Mouse (Mus musculus) gastrocnemius, postnatal 25 days (tissue): Measurements from ENCODE around the gene Tmem273. TPM values are rescaled to one million over a fixed set of nuclear protein-coding genes. Genes with fewer than 3 reads are reported as not detected.

Source experiments
- DNase-seq: peaks from one replicate; pipeline ENCODE4 v3.0.0; 2022
- total RNA-seq, 2 experiments: library from RNA; stranded (reverse); gene quantifications; 1 replicate in 1 of 2; 2 replicates in 1 of 2; pipeline ENCODE4 v1.2.3; 2021

The Tmem273 gene
- total RNA-seq, 2 experiments from 2014 or later, result not detected

DNA sequence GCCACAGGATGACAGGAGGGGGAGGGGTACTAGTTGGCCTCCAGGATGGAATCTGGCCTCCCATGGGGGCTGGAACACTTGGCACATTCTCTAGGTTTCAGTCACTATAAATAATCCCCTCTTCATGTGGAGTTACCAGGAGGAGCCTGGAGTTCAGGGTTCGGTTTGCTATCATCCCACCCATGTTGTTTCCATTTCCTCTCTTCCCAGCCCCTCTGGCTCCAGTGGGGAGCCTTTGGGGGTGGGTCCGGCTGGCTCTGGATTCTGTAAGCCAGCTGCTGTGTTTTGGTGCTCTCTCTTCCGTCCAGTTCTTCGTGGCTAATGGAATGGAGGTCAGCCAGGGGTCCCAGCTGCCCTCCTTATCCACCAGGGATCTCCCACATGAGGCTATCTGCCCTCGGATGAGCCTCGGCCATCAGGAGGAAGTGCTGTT lies 75.4 kb downstream of the Tmem273 start:
- DNase-seq, result peak; percentile 44

DNA sequence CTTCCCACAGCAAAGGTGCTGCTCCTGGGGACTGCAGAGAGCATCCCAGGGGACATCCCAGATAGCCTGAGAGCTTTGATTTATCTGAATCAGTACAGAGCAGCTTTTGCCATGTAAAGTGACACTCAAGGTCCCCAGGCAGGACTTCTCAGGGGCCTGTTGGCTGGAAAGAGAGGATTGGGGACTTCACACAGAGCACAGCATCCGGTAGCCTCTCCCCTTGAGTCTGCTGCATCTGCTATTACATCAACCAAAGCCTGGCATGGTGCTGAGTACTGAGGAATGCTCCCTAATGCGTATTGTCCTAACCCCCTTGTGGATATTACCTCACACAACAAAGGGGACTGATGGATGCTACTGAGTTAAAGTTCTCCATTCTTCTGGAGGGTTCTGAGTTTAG lies 75.9 kb downstream of the Tmem273 start:
- DNase-seq, result no peak

DNA sequence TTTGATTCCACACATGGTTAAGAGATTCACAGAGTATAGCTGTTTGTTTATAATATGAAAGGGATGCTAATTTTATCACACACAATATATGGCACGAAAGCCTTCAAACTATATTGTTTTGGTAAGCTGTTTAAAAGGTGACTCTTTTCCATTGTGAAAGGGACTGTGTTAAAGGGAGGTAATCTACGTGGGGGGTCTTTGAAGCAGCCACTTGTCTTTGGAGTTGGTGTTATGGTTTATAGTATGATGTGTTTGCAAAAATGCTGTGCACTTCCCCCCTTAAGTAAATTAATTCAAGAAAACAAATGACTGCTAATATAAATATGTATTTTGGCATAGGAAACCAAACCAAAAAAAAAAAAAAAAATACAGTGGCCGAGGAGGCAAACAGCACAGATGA lies 79.6 kb downstream of the Tmem273 start:
- DNase-seq, result no peak

Other genes starting within 250 kb of the Tmem273 start
- not detected for gene Prrxl1, start 186.6 kb upstream of the Tmem273 start, total RNA-seq
- gene 3425401B19Rik, start 100.7 kb upstream of the Tmem273 start, total RNA-seq, result 100 to 1,000 TPM; 269 to 303 TPM
- gene Fam170b, start 48.0 kb downstream of the Tmem273 start, total RNA-seq, result not detected
- 1 to 10 TPM; 2.5 to 3.0 TPM for gene Vstm4, start 70.8 kb downstream of the Tmem273 start, total RNA-seq
- under 1 TPM; 0.13 to 0.21 TPM for gene Lrrc18, start 205.4 kb downstream of the Tmem273 start, total RNA-seq